Mouse (Mus musculus) E14TG2a.4 (cell line): Measurements from ENCODE around the gene Tagap.

Experiments used
- H3K27me3 ChIP-seq: 2 replicates; pipeline ENCODE4 v1.6.1; 2014; ENCODE audit warnings: low read length, control low read depth; ENCODE audit not compliant: insufficient read depth
- H3K36me3 ChIP-seq: 2 replicates; pipeline ENCODE4 v1.6.1; 2014; ENCODE audit warnings: low read length, control low read depth; ENCODE audit not compliant: insufficient read depth
- H3K4me1 ChIP-seq: replicated peaks from 2 replicates; pipeline ENCODE4 v1.6.1; 2014; ENCODE audit warnings: low read depth, low read length, control low read depth
- H3K4me3 ChIP-seq: replicated peaks from 2 replicates; pipeline ENCODE4 v1.5.1; 2014; ENCODE audit warnings: mild to moderate bottlenecking, low read length
- H3K9me3 ChIP-seq: 2 replicates; pipeline ENCODE4 v1.6.1; 2014; ENCODE audit warnings: low read length, control low read depth
- CTCF ChIP-seq: conservative IDR thresholded peaks from 2 replicates; pipeline ENCODE4 v1.5.1; 2014; ENCODE audit warnings: low read length
- NANOG ChIP-seq: IDR thresholded peaks from 2 replicates; pipeline ENCODE4 v1.6.1; 2014; ENCODE audit warnings: borderline replicate concordance, low read length, mixed read lengths
- POU5F1 ChIP-seq: IDR thresholded peaks from 2 replicates; pipeline ENCODE4 v1.6.1; 2014; ENCODE audit warnings: low read length, borderline replicate concordance

The Tagap gene

GRCm38 (mm10) chr17:7899961-7900360 lies 25.8 kb upstream of the Tagap start:
- no peaks in the 10 kb centered on the region for H3K36me3 ChIP-seq
- peaks cover 14% of the 10 kb centered on the region; the same call in 1 of the 2 replicates for H3K27me3 ChIP-seq
- TF ChIP-seq CTCF: no peak
- no peak for TF ChIP-seq POU5F1
- no peak for TF ChIP-seq NANOG
- H3K9me3 ChIP-seq: no peaks in the 10 kb centered on the region
- H3K4me1 ChIP-seq: peaks cover 3% of the 10 kb centered on the region; the same call in 1 of the 2 replicates
- H3K4me3 ChIP-seq: no peak overlapping the region

GRCm38 (mm10) chr17:7901536-7901935 lies 24.3 kb upstream of the Tagap start:
- Histone ChIP-seq H3K36me3 (no peaks in the 10 kb centered on the region), H3K4me3 (no peak overlapping the region), H3K9me3 (no peaks in the 10 kb centered on the region), H3K4me1 (peaks cover 14% of the 10 kb centered on the region), H3K27me3 (peaks cover 8% of the 10 kb centered on the region; the same call in 1 of the 2 replicates)
- TF ChIP-seq CTCF (no peak), NANOG (no peak), POU5F1 (no peak)

DNA sequence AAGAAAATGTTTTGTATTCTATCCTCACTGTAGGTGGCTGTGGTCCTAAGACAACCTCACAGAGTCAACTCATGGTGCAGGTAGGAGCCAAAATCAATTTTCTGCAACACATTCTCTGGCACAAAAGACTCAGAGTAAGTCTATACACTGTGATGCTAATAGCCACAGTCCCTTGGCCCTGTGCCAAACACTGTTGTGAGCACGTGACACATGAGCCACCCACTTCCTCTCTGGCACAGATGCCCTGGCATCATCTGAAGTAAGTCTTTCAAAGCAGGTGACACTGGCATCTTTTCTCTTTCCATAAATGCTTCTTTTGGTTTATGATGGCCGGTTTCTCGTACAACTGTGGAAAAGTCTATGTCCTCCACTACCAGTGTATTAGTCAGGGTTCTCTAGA lies 23.4 kb upstream of the Tagap start:
- no peaks in the 10 kb centered on the region for H3K36me3 ChIP-seq
- no peak overlapping the region for H3K4me3 ChIP-seq
- peaks cover 14% of the 10 kb centered on the region for H3K4me1 ChIP-seq
- TF ChIP-seq POU5F1 (no peak), NANOG (no peak), CTCF (no peak)
- H3K9me3 ChIP-seq: no peaks in the 10 kb centered on the region
- H3K27me3 ChIP-seq: 0 out of 2 replicates have a peak, but pooled peaks cover 2% of the 10 kb centered on the region

GRCm38 (mm10) chr17:7904992-7905391 lies 20.8 kb upstream of the Tagap start:
- peaks cover 14% of the 10 kb centered on the region for H3K4me1 ChIP-seq
- H3K9me3 ChIP-seq: no peaks in the 10 kb centered on the region
- no peak overlapping the region for H3K4me3 ChIP-seq
- H3K36me3 ChIP-seq: no peaks in the 10 kb centered on the region
- TF ChIP-seq CTCF (no peak), POU5F1 (no peak), NANOG (no peak)
- H3K27me3 ChIP-seq: no peaks in the 10 kb centered on the region

DNA sequence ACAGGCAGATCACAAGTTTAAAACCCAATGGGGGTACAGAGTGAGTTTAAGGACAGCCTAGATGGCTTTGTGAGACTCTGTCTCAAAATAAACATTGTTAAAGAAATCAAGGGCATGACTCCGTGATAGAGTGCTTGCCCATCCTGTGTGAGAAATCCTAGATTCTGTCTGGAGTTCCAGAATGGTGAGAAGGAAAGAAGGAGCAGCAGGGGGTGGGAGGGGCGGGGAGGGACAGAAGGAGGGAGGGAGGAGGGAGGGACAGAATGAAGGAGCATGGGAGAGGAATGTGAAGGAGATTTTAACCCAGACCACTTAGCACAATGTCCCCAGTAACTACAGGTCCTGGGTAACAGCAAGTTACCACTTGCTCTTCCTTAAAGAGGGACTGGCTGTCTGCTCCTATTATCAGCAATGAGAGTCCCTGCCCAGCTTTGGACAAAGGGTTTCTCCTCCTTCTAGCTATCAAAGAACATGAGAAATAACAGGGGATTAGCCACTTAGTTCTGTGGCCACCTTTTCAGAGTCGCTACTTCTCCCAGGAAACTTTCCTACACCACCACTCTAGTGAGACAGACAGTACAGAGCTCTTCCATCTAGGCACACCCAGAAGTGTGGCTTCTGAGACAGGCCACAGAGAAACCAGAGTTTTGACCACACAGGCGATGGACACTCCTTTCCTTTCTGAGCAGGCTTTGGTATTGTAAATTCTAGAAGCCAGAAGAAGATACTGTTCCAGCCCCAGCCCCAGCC lies 19.7 kb upstream of the Tagap start:
- Histone ChIP-seq H3K9me3 (no peaks in the 10 kb centered on the region), H3K27me3 (no peaks in the 10 kb centered on the region), H3K36me3 (no peaks in the 10 kb centered on the region), H3K4me3 (no peak overlapping the region), H3K4me1 (peaks cover 14% of the 10 kb centered on the region)
- TF ChIP-seq CTCF (no peak), POU5F1 (no peak), NANOG (no peak)

GRCm38 (mm10) chr17:7914596-7915227 lies 11.1 kb upstream of the Tagap start:
- no peaks in the 10 kb centered on the region for H3K9me3 ChIP-seq
- TF ChIP-seq POU5F1: no peak
- TF ChIP-seq CTCF: no peak
- no peak for TF ChIP-seq NANOG
- H3K36me3 ChIP-seq: no peaks in the 10 kb centered on the region
- H3K4me1 ChIP-seq: no peaks in the 10 kb centered on the region
- H3K4me3 ChIP-seq: no peak overlapping the region
- peaks cover 20% of the 10 kb centered on the region for H3K27me3 ChIP-seq

DNA sequence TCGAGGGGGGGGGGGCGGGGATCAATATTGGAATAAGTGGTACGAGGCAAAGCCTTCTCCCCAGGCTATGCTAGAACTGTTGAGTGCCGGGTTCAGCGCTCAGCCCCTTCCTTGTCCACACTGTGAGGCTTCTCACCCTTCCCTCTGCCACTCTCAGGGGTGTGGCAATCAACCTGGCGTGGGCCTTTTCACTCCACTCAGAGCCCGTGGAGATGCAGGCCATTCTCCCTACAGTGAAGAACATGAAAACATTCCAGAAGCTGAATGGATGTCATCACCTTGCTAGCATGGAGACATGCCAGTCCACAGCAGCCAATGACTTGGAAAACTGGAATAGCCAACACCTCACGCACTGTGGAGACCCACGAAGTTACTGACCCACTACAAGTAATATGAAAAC lies 10.0 kb upstream of the Tagap start:
- H3K4me3 ChIP-seq: no peak overlapping the region
- no peaks in the 10 kb centered on the region for H3K4me1 ChIP-seq
- no peaks in the 10 kb centered on the region for H3K36me3 ChIP-seq
- TF ChIP-seq CTCF (no peak), POU5F1 (no peak), NANOG (no peak)
- no peaks in the 10 kb centered on the region for H3K9me3 ChIP-seq
- peaks cover 20% of the 10 kb centered on the region for H3K27me3 ChIP-seq

DNA sequence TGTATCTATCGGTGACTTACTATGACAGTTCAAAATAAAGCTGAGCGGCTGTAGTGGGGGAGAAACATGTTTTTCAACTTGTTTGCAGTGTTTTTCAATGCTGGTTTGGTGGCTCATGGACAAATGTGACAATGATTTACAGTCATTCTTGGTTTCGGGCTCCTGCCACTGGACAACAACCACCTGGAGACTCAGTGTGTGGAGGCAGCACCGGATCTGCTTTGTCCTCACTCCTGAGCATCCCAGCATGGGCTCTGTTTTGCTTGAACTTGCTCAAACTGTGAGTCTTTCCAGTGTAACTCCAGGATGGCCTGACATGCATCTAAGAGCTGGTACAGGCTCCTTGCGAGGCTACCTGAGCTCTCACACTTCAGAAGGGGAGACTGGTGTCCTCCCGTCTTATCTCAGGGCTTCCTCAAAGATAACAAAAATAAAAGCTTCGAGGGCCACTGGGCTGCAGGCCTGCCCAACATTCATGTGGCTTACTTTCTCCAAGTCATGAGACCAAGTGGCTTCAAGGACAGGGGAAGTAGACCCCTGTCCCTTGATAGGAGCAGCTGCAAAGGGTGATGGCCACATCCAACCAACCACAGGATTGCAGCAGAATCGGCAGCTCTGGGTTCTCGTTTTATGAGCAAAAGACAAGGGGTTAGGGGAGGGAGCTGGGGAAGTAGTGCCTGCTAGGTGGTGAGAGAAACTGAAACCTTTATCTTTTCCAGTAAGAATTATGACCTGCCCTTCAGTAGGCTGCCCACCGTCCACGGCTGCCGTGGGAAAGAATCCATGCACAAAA lies 8.8 kb upstream of the Tagap start:
- no peaks in the 10 kb centered on the region for H3K36me3 ChIP-seq

More for the DNA sequence above, 8.8 kb upstream of the Tagap start:
- Histone ChIP-seq H3K4me3 (no peak overlapping the region), H3K4me1 (no peaks in the 10 kb centered on the region), H3K9me3 (no peaks in the 10 kb centered on the region), H3K27me3 (peaks cover 20% of the 10 kb centered on the region)
- TF ChIP-seq POU5F1 (no peak), NANOG (no peak), CTCF (no peak)
